Mouse (Mus musculus) 416B (cell line): ENCODE data around the gene Ttc38.
"Not testable (repeated sequence)": the region's sequence is repeated elsewhere in the genome, so short reads cannot be mapped to it uniquely, and the experiment has no call there.

ENCODE experiments used
- DNase-seq: peaks from one replicate; pipeline ENCODE4 v3.0.0; 2011; ENCODE audit warnings: low read depth

Ttc38 gene

GRCm38 (mm10) chr15:85826676-85827075, 5.4 kb upstream of the Ttc38 start:
- no peak for DNase-seq

GRCm38 (mm10) chr15:85828071-85828470, 4.0 kb upstream of the Ttc38 start:
- DNase-seq, result no peak

- DNase-seq, result no peak
Measured at GRCm38 (mm10) chr15:85829470-85829869, 2.6 kb upstream of the Ttc38 start.

- no peak for DNase-seq
Measured at GRCm38 (mm10) chr15:85832599-85832998, 493 bp downstream of the Ttc38 start.

- peak; percentile 21 for DNase-seq
Measured at GRCm38 (mm10) chr15:85835335-85835734, 3.2 kb downstream of the Ttc38 start.

GRCm38 (mm10) chr15:85836887-85837286, 4.8 kb downstream of the Ttc38 start:
- DNase-seq, result no peak

- DNase-seq, result no peak
Measured at GRCm38 (mm10) chr15:85840983-85841382, 8.9 kb downstream of the Ttc38 start.

GRCm38 (mm10) chr15:85841796-85842360, 9.8 kb downstream of the Ttc38 start:
- DNase-seq, result no peak

- no peak for DNase-seq
Measured at GRCm38 (mm10) chr15:85845071-85845470, 13.0 kb downstream of the Ttc38 start.

GRCm38 (mm10) chr15:85851656-85852392, 19.7 kb downstream of the Ttc38 start:
- DNase-seq, result peak; percentile 62

- no peak for DNase-seq
Measured at GRCm38 (mm10) chr15:85858980-85859489, 26.9 kb downstream of the Ttc38 start.

- peak; percentile 98 for DNase-seq
Measured at GRCm38 (mm10) chr15:85859490-85860031, 27.5 kb downstream of the Ttc38 start, which contains the start of gene Gtse1. Gtse1 (plus strand) TSS chr15:85859745.

GRCm38 (mm10) chr15:85865913-85866312, 33.8 kb downstream of the Ttc38 start:
- DNase-seq, result not testable (repeated sequence)

- DNase-seq, result peak; percentile 73
Measured at GRCm38 (mm10) chr15:85867696-85868095, 35.6 kb downstream of the Ttc38 start.

GRCm38 (mm10) chr15:85877336-85877735, 45.2 kb downstream of the Ttc38 start:
- DNase-seq, result no peak

- DNase-seq, result peak; percentile 91
Measured at GRCm38 (mm10) chr15:85878848-85879497, 46.9 kb downstream of the Ttc38 start, which contains the start of gene Trmu. Trmu (plus strand) TSS chr15:85879312.

- DNase-seq, result no peak
Measured at GRCm38 (mm10) chr15:85879498-85879895, 47.4 kb downstream of the Ttc38 start.

GRCm38 (mm10) chr15:85885606-85886005, 53.5 kb downstream of the Ttc38 start:
- no peak for DNase-seq

GRCm38 (mm10) chr15:85889235-85889634, 57.1 kb downstream of the Ttc38 start:
- no peak for DNase-seq

GRCm38 (mm10) chr15:85891971-85892370, 59.9 kb downstream of the Ttc38 start:
- DNase-seq, result no peak

GRCm38 (mm10) chr15:85892498-85893118, 60.5 kb downstream of the Ttc38 start:
- DNase-seq, result no peak

- DNase-seq, result no peak
Measured at GRCm38 (mm10) chr15:85893871-85894270, 61.8 kb downstream of the Ttc38 start.
